Mouse (Mus musculus) lung, adult 2 months (tissue): ENCODE measurements around the gene Tspo.

Experiments
- CTCF ChIP-seq: fragments of 200-500 bp; IDR thresholded peaks from 2 replicates; pipeline ENCODE4 v1.5.1; 2011; ENCODE audit warnings: mild to moderate bottlenecking, low read length, control low read depth; ENCODE audit not compliant: insufficient read depth
- POLR2A ChIP-seq: fragments of 200-500 bp; IDR thresholded peaks from 2 replicates; pipeline ENCODE4 v1.6.1; 2011; ENCODE audit warnings: low read depth, mild to moderate bottlenecking, control low read depth, low read length, borderline replicate concordance; ENCODE audit errors: extremely low read depth

DNA sequence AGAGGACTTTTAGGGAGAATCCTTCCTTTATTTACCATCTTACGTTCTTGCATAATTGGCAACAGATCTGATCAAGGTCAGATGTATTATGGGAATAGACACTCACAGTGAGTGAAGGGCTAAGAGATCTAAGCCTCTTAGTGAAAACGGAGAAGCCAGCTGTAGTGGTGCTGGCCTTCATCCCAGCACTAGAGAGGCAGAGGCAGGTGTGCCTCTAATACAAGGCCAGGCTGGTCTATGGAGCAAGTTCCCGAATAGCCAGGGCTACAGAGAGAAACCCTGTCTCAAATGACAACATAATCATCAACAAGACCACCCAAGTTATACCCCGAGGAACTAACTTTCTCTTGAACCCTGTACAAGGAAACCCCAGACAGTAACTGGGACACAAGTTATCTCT is 19.5 kb downstream of the Tspo start:
- TF ChIP-seq CTCF (no peak), POLR2A (no peak)
